Mouse (Mus musculus): ENCODE measurements around the gene Olfr976. TPM values are rescaled to one million over a fixed set of nuclear protein-coding genes. Genes with fewer than 3 reads are reported as not detected.
"Not testable (repeated sequence)": the region's sequence is repeated elsewhere in the genome, so short reads cannot be mapped to it uniquely, and the experiment has no call there.

Gene Olfr976
- not detected for total RNA-seq (2021)
- long read RNA-seq, experiment 1, result 0 reads
- long read RNA-seq, experiment 2, result 0 reads

GRCm38 (mm10) chr9:39961033-39961432 is at the start of gene Olfr976:
Olfr976 (minus strand) TSS chr9:39961133.
- DNase-seq; intact Hi-C loops (cut with DNase I): not testable (repeated sequence)

- DNase-seq, result no peak
- intact Hi-C loops (cut with DNase I), result no loop called here
Measured at GRCm38 (mm10) chr9:40009482-40009881, 48.5 kb upstream of the Olfr976 start, which contains the start of gene Olfr980. Olfr980 (minus strand) TSS chr9:40009582.

- DNase-seq, result no peak
- intact Hi-C loops (cut with DNase I), result no loop called here
Measured at GRCm38 (mm10) chr9:40003365-40003764, 42.4 kb upstream of the Olfr976 start, which contains the start of gene Olfr979. Olfr979 (minus strand) TSS chr9:40003465.

- intact Hi-C loops (cut with DNase I), result no loop called here
- no peak for DNase-seq
Measured at GRCm38 (mm10) chr9:39991813-39992212, 30.9 kb upstream of the Olfr976 start, which contains the start of gene Olfr978. Olfr978 (plus strand) TSS chr9:39992113.

GRCm38 (mm10) chr9:39976581-39977145 is 15.7 kb upstream of the Olfr976 start:
- DNase-seq; intact Hi-C loops (cut with DNase I): not testable (repeated sequence)

- intact Hi-C loops (cut with DNase I), result no loop called here
- DNase-seq, result no peak
Measured at GRCm38 (mm10) chr9:39951946-39952345, 9.0 kb downstream of the Olfr976 start, which contains the start of gene Olfr975. Olfr975 (minus strand) TSS chr9:39952046.

- intact Hi-C loops (cut with DNase I), result no loop called here
- DNase-seq, result no peak
Measured at GRCm38 (mm10) chr9:39937201-39937600, 23.7 kb downstream of the Olfr976 start, which contains the start of gene Olfr974. Olfr974 (plus strand) TSS chr9:39937501.

GRCm38 (mm10) chr9:39928837-39929236 is 32.1 kb downstream of the Olfr976 start:
- DNase-seq; intact Hi-C loops (cut with DNase I): not testable (repeated sequence)

- DNase-seq; intact Hi-C loops (cut with DNase I): not testable (repeated sequence)
Measured at GRCm38 (mm10) chr9:39927975-39928836, 32.7 kb downstream of the Olfr976 start.

- DNase-seq, result no peak
- intact Hi-C loops (cut with DNase I), result no loop called here
Measured at GRCm38 (mm10) chr9:39909939-39910338, 51.0 kb downstream of the Olfr976 start.

- no peak for DNase-seq
- intact Hi-C loops (cut with DNase I), result no loop called here
Measured at GRCm38 (mm10) chr9:39907036-39907435, 53.9 kb downstream of the Olfr976 start, which contains the start of gene Olfr229. Olfr229 (plus strand) TSS chr9:39907336.

- DNase-seq, result no peak
- intact Hi-C loops (cut with DNase I), result no loop called here
Measured at GRCm38 (mm10) chr9:39905106-39905505, 55.8 kb downstream of the Olfr976 start.

Other genes starting within 250 kb of the Olfr976 start
- gene Olfr965, start 249.8 kb downstream of the Olfr976 start, total RNA-seq (2021), result not detected
- gene Olfr150, start 230.2 kb downstream of the Olfr976 start, total RNA-seq (2021), result not detected
- gene Olfr967, start 214.9 kb downstream of the Olfr976 start, total RNA-seq (2021), result not detected
- gene Olfr968, start 177.9 kb downstream of the Olfr976 start, total RNA-seq (2021), result not detected
- gene Olfr969, start 170.2 kb downstream of the Olfr976 start, total RNA-seq (2021), result not detected
- gene Olfr970, start 152.3 kb downstream of the Olfr976 start, total RNA-seq (2021), result not detected
- not detected for gene Olfr971, start 124.3 kb downstream of the Olfr976 start, total RNA-seq (2021)
- not detected for gene Olfr972, start 94.7 kb downstream of the Olfr976 start, total RNA-seq (2021)
- gene Olfr229, start 53.8 kb downstream of the Olfr976 start, total RNA-seq (2021), result not detected
- gene Olfr974, start 23.6 kb downstream of the Olfr976 start, total RNA-seq (2021), result not detected
- not detected for gene Olfr975, start 9.1 kb downstream of the Olfr976 start, total RNA-seq (2021)
- gene Olfr978, start 31.0 kb upstream of the Olfr976 start, total RNA-seq (2021), result not detected
- not detected for gene Olfr979, start 42.3 kb upstream of the Olfr976 start, total RNA-seq (2021)
- gene Olfr980, start 48.4 kb upstream of the Olfr976 start, total RNA-seq (2021), result not detected
- not detected for gene Olfr981, start 60.3 kb upstream of the Olfr976 start, total RNA-seq (2021)
- gene Olfr982, start 112.7 kb upstream of the Olfr976 start, total RNA-seq (2021), result not detected
- not detected for gene Olfr983, start 132.5 kb upstream of the Olfr976 start, total RNA-seq (2021)
- gene Olfr984, start 153.1 kb upstream of the Olfr976 start, total RNA-seq (2021), result not detected
- not detected for gene Olfr985, start 169.1 kb upstream of the Olfr976 start, total RNA-seq (2021)
- not detected for gene Tmem225, start 187.0 kb upstream of the Olfr976 start, total RNA-seq (2021)
- gene Olfr986, start 219.8 kb upstream of the Olfr976 start, total RNA-seq (2021), result not detected
- gene Zfp202, start 231.2 kb upstream of the Olfr976 start, total RNA-seq (2021), result 1 to 10 TPM; 1.4 to 1.6 TPM

Data from gastrocnemius, postnatal 36 days (tissue).